Mouse (Mus musculus) intestine, embryonic 14.5 days (tissue): ENCODE measurements around the gene Cd3e. TPM values are rescaled to one million over a fixed set of nuclear protein-coding genes. Genes with fewer than 3 reads are reported as not detected.
A peak's percentile ranks its signal among the peaks of the same experiment; 100 is the strongest.

Experiments
- ATAC-seq: fragments of 200-750 bp; cut with Nextera tagmentation; replicated peaks from 2 replicates; pipeline ENCODE4 v1.8.0; 2017; ENCODE audit warnings: low read depth, moderate number of reproducible peaks, moderate TSS enrichment, moderate library complexity; ENCODE audit not compliant: low FRiP score, low TSS enrichment
- DNase-seq: peaks from one replicate; pipeline ENCODE4 v3.0.0-alpha.2; 2018; ENCODE audit warnings: low spot score
- H3K27ac ChIP-seq: fragments of 300-500 bp; sonication (generic); 2 replicates; pipeline ENCODE4 v1.5.1; 2014; ENCODE audit warnings: low read depth, mild to moderate bottlenecking, control low read depth
- H3K27me3 ChIP-seq: fragments of 300-500 bp; sonication (generic); replicated peaks from 2 replicates; pipeline ENCODE4 v1.6.1; 2014; ENCODE audit warnings: low read length, control low read depth; ENCODE audit not compliant: control insufficient read depth, insufficient read depth
- H3K36me3 ChIP-seq: fragments of 300-500 bp; sonication (generic); 2 replicates; pipeline ENCODE4 v1.6.1; 2014; ENCODE audit warnings: low read length, control low read depth; ENCODE audit not compliant: control insufficient read depth, insufficient read depth
- H3K4me1 ChIP-seq: fragments of 300-500 bp; sonication (generic); replicated peaks from 2 replicates; pipeline ENCODE4 v1.6.1; 2014; ENCODE audit warnings: low read length, control low read depth, mixed read lengths; ENCODE audit not compliant: control insufficient read depth, insufficient read depth
- H3K4me2 ChIP-seq: fragments of 300-500 bp; sonication (generic); 2 replicates; pipeline ENCODE4 v1.6.1; 2014; ENCODE audit warnings: low read length
- H3K4me3 ChIP-seq: fragments of 300-500 bp; sonication (generic); 2 replicates; pipeline ENCODE4 v1.5.1; 2014; ENCODE audit warnings: low read depth, low read length, control low read depth, mixed read lengths
- H3K9ac ChIP-seq: fragments of 300-500 bp; sonication (generic); 2 replicates; pipeline ENCODE4 v1.6.1; 2014; ENCODE audit warnings: mild to moderate bottlenecking, low read length
- H3K9me3 ChIP-seq: fragments of 300-500 bp; sonication (generic); 2 replicates; pipeline ENCODE4 v1.6.1; 2016; ENCODE audit warnings: low read length, control low read depth; ENCODE audit not compliant: control insufficient read depth
- WGBS: fragments of 180-500 bp; shearing (Covaris S2); extraction: QIAGEN DNeasy Blood & Tissue Kit; methylation state at CpG from one replicate; pipeline ENCODE4 v1.1.7; 2014; 5-methylcytosine and 5-hydroxymethylcytosine counted together
- polyA plus RNA-seq: library from polyadenylated mRNA; unstranded; fragments of >200 nt; fragmentation: Nextera tagmentation; extraction: Ambion mirVana; gene quantifications from 2 replicates; pipeline ENCODE4 v1.2.1, GENCODE M21; 2014

Cd3e gene
- polyA plus RNA-seq, 1 experiment from 2014 or later, result 0.49 TPM

DNA sequence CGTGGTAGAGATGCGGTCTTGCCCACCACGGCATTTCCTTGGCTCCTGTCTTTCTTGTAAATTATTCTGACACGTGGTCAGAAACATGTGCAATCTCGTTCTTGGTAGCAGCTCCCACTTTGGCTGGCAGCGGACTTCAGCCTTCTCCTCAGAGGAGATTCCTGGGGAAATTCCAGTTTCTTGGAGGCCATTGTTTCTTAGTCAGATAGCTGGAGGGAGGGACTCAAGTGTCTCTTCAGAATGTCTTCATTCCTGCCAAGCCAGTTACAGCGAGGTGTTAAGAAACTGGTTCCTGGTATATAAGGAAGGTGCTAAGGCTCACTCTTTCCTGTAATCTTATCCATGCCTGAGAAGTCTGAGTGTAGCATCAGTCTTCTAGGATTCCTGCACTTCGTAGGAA is 17.9 kb upstream of the Cd3e start:
- 63% methylated on average over 8 of the region's 8 CpGs for WGBS
- Histone ChIP-seq H3K9ac (no peak overlapping the region), H3K27me3 (no peaks in the 10 kb centered on the region), H3K36me3 (no peaks in the 10 kb centered on the region), H3K4me3 (no peak overlapping the region), H3K4me1 (no peaks in the 10 kb centered on the region), H3K4me2 (no peak overlapping the region), H3K27ac (no peak overlapping the region), H3K9me3 (no peaks in the 10 kb centered on the region)
- ATAC-seq (no peak), DNase-seq (no peak)

DNA sequence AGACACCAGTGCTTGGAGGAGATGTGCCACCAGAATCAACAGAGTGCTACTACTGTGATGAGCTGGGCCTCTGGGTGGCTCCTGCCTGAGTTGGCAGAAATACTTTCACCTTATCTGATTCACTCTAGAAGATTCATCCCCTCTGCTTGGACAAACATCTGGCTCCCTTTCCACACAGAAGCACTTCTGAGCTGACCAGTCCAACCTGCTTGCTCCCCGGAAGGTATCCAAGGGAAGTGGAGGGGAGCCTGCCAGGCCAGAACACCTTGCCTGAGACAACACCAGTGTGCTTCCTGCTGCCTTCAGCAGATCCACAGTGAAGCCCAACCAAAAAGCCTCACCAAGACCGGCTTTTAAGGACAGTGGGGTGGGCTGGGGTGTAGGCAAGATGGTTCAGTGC is 14.8 kb upstream of the Cd3e start:
- ATAC-seq, result no peak
- Histone ChIP-seq H3K36me3 (no peaks in the 10 kb centered on the region), H3K4me2 (no peak overlapping the region)

GRCm38 (mm10) chr9:45023638-45024037 is 14.2 kb upstream of the Cd3e start:
- no peaks in the 10 kb centered on the region for H3K9me3 ChIP-seq
- H3K36me3 ChIP-seq, result no peaks in the 10 kb centered on the region
- no peak for DNase-seq
- no peak overlapping the region for H3K9ac ChIP-seq
- WGBS, result 70% methylated on average over 3 of the region's 3 CpGs
- H3K4me1 ChIP-seq, result no peaks in the 10 kb centered on the region
- ATAC-seq, result no peak
- no peak overlapping the region for H3K27ac ChIP-seq
- H3K4me2 ChIP-seq, result no peak overlapping the region
- no peak overlapping the region for H3K4me3 ChIP-seq
- H3K27me3 ChIP-seq, result no peaks in the 10 kb centered on the region

More for the DNA sequence above, 14.8 kb upstream of the Cd3e start:
- no peak for DNase-seq
- 77% methylated on average over 2 of the region's 2 CpGs for WGBS
- Histone ChIP-seq H3K9ac (no peak overlapping the region), H3K27ac (no peak overlapping the region), H3K4me1 (no peaks in the 10 kb centered on the region), H3K9me3 (no peaks in the 10 kb centered on the region), H3K4me3 (no peak overlapping the region), H3K27me3 (no peaks in the 10 kb centered on the region)

DNA sequence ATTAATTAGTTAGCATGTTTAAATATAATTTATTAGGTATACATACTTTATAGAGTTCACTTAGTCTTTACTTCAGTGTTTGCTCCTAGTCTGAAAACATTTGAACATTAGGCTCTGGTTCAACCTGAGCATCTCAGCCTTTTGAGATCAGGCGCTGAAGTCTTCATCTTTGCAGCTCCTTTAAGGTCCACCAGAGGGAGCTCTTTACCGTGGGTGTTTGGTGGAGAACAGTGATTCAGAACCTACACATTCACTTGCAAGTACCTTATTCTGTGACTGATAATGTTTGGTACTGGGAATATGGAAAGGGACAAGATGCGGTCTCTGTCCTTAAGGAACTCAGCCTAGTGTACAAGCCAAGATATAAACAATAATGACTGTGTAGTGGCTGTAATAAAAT is 13.4 kb upstream of the Cd3e start:
- peak; percentile 65 for DNase-seq
- 9% methylated on average over 3 of the region's 3 CpGs for WGBS
- H3K4me3 ChIP-seq, result no peak overlapping the region

GRCm38 (mm10) chr9:45018031-45018430 is 8.6 kb upstream of the Cd3e start:
- H3K36me3 ChIP-seq, result no peaks in the 10 kb centered on the region
- H3K27me3 ChIP-seq, result no peaks in the 10 kb centered on the region
- no peak for ATAC-seq
- 76% methylated on average over 11 of the region's 11 CpGs for WGBS
- no peak for DNase-seq
- H3K27ac ChIP-seq, result no peak overlapping the region
- no peak overlapping the region for H3K4me3 ChIP-seq
- no peak overlapping the region for H3K4me2 ChIP-seq
- no peak overlapping the region for H3K9ac ChIP-seq
- no peaks in the 10 kb centered on the region for H3K9me3 ChIP-seq
- H3K4me1 ChIP-seq, result no peaks in the 10 kb centered on the region

More for the DNA sequence above, 13.4 kb upstream of the Cd3e start:
- no peak overlapping the region for H3K4me2 ChIP-seq
- no peaks in the 10 kb centered on the region for H3K27me3 ChIP-seq
- no peak overlapping the region for H3K27ac ChIP-seq
- no peak overlapping the region for H3K9ac ChIP-seq
- no peaks in the 10 kb centered on the region for H3K4me1 ChIP-seq
- no peaks in the 10 kb centered on the region for H3K36me3 ChIP-seq
- H3K9me3 ChIP-seq, result no peaks in the 10 kb centered on the region
- ATAC-seq, result no peak

GRCm38 (mm10) chr9:45015841-45016240 is 6.4 kb upstream of the Cd3e start:
- Histone ChIP-seq H3K4me3 (no peak overlapping the region), H3K36me3 (no peaks in the 10 kb centered on the region), H3K9me3 (no peaks in the 10 kb centered on the region), H3K4me2 (no peak overlapping the region), H3K4me1 (no peaks in the 10 kb centered on the region), H3K9ac (no peak overlapping the region), H3K27me3 (no peaks in the 10 kb centered on the region), H3K27ac (no peak overlapping the region)
- DNase-seq, result no peak
- WGBS, result 65% methylated on average over 3 of the region's 3 CpGs
- no peak for ATAC-seq

GRCm38 (mm10) chr9:45014879-45015278 is 5.5 kb upstream of the Cd3e start:
- no peaks in the 10 kb centered on the region for H3K36me3 ChIP-seq
- H3K9ac ChIP-seq, result no peak overlapping the region
- no peaks in the 10 kb centered on the region for H3K27me3 ChIP-seq
- DNase-seq (no peak), ATAC-seq (no peak)
- no peaks in the 10 kb centered on the region for H3K4me1 ChIP-seq
- WGBS, result 46% methylated on average over 2 of the region's 2 CpGs
- H3K4me3 ChIP-seq, result no peak overlapping the region
- no peak overlapping the region for H3K27ac ChIP-seq
- no peaks in the 10 kb centered on the region for H3K9me3 ChIP-seq
- H3K4me2 ChIP-seq, result no peak overlapping the region

DNA sequence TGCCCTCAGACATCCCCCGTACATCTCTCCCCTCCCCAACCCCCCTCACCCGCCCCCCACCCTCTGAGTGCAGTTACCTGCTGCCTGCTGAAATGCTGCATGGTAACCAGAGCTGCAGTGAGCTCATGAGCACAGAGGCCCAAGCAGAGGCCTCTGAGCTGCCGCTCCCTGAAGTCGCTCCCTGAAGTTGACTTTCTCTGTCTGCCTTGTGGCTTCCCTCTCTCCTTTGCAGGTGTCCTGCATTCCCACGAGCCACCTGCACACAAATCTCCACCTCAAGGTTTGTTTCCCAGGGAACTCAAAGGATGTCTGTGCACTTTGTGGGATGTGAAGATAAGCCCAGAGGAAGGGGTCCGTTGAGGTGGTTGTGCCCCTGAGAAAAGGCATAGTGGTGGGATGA is 1.9 kb upstream of the Cd3e start:
- DNase-seq, result no peak
- ATAC-seq, result no peak
- H3K9me3 ChIP-seq, result no peaks in the 10 kb centered on the region
- H3K36me3 ChIP-seq, result no peaks in the 10 kb centered on the region
- H3K4me1 ChIP-seq, result no peaks in the 10 kb centered on the region
- no peak overlapping the region for H3K4me2 ChIP-seq
- WGBS, result 44% methylated on average over 6 of the region's 6 CpGs
- H3K4me3 ChIP-seq, result no peak overlapping the region
- H3K27me3 ChIP-seq, result no peaks in the 10 kb centered on the region
- no peak overlapping the region for H3K27ac ChIP-seq
- H3K9ac ChIP-seq, result no peak overlapping the region

- ATAC-seq (no peak), DNase-seq (no peak)
- Histone ChIP-seq H3K4me1 (no peaks in the 10 kb centered on the region), H3K9ac (no peak overlapping the region), H3K27me3 (no peaks in the 10 kb centered on the region), H3K4me2 (no peak overlapping the region), H3K27ac (no peak overlapping the region), H3K36me3 (no peaks in the 10 kb centered on the region), H3K4me3 (no peak overlapping the region), H3K9me3 (no peaks in the 10 kb centered on the region)
- 76% methylated on average over 4 of the region's 4 CpGs for WGBS
These were observed 1.0 kb upstream of the Cd3e start for GRCm38 (mm10) chr9:45010461-45010860.
